Mouse (Mus musculus) C2C12 (cell line): ENCODE measurements around the gene Il23a.
"Not testable (repeated sequence)": the region's sequence is repeated elsewhere in the genome, so short reads cannot be mapped to it uniquely, and the experiment has no call there.

ENCODE experiments used
- CEBPB ChIP-seq: IDR thresholded peaks from one replicate; pipeline ENCODE4 v1.6.1; 2011; ENCODE audit warnings: low read depth, mild to moderate bottlenecking, control low read depth, moderate library complexity
- CTCF ChIP-seq: IDR thresholded peaks from one replicate; pipeline ENCODE4 v1.5.1; 2011; ENCODE audit not compliant: control insufficient read depth, insufficient read depth, insufficient read length
- MAX ChIP-seq: IDR thresholded peaks from one replicate; pipeline ENCODE4 v1.6.1; 2011; ENCODE audit warnings: mild to moderate bottlenecking, control low read depth
- MYOD1 ChIP-seq: IDR thresholded peaks from one replicate; pipeline ENCODE4 v1.6.1; 2011; ENCODE audit warnings: low read depth; ENCODE audit not compliant: control insufficient read depth, insufficient read length
- MYOG ChIP-seq: IDR thresholded peaks from one replicate; pipeline ENCODE4 v1.6.1; 2011; ENCODE audit not compliant: control insufficient read depth, insufficient read length; ENCODE audit errors: extremely low read depth
- USF1 ChIP-seq: IDR thresholded peaks from one replicate; pipeline ENCODE4 v1.6.1; 2011; ENCODE audit warnings: low read depth, mild to moderate bottlenecking, control low read depth, moderate library complexity

DNA sequence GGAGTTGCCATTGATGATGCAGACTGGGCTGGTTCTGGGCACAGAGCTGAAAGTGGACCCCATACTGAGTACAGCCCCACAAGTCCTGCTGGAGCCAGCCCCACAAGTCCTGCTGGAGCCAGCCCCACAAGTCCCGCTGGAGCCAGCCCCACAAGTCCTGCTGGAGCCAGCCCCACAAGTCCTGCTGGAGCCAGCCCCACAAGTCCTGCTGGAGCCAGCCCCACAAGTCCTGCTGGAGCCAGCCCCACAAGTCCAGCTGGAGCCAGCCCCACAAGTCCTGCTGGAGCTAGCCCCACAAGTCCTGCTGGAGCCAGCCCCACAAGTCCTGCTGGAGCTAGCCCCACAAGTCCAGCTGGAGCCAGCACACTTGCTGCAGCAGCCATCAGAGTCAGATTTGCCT is 8.0 kb downstream of the Il23a start:
- TF ChIP-seq CTCF, CEBPB, USF1, MYOD1, MAX, MYOG: not testable (repeated sequence)
